Mouse (Mus musculus) WW6 (cell line): ENCODE results near the gene 1700021F05Rik.

ENCODE experiments used
- DNase-seq: peaks from one replicate; pipeline ENCODE4 v3.0.0-alpha.2; 2013; ENCODE audit warnings: low read depth, low spot score

Gene 1700021F05Rik

GRCm38 (mm10) chr10:43540442-43541152 is at the start of gene 1700021F05Rik:
TSS of gene 1700021F05Rik (minus strand) at chr10:43540994.
- peak; percentile 81 for DNase-seq

- DNase-seq: no peak
Measured at GRCm38 (mm10) chr10:43588470-43589177, 47.8 kb upstream of the 1700021F05Rik start.

- DNase-seq: no peak
Measured at GRCm38 (mm10) chr10:43584538-43584937, 43.7 kb upstream of the 1700021F05Rik start.

- DNase-seq: no peak
Measured at GRCm38 (mm10) chr10:43581260-43581659, 40.5 kb upstream of the 1700021F05Rik start.

- peak; percentile 54 for DNase-seq
Measured at GRCm38 (mm10) chr10:43580649-43581078, 39.9 kb upstream of the 1700021F05Rik start.

- no peak for DNase-seq
Measured at GRCm38 (mm10) chr10:43579381-43580261, 38.8 kb upstream of the 1700021F05Rik start.

GRCm38 (mm10) chr10:43578754-43579380 is 38.1 kb upstream of the 1700021F05Rik start:
- DNase-seq: no peak

GRCm38 (mm10) chr10:43578366-43578753 is 37.6 kb upstream of the 1700021F05Rik start:
- DNase-seq: no peak

GRCm38 (mm10) chr10:43577997-43578331 is 37.2 kb upstream of the 1700021F05Rik start, which contains the start of gene Cd24a:
TSS of gene Cd24a (plus strand) at chr10:43578284.
- no peak for DNase-seq

GRCm38 (mm10) chr10:43577299-43577996 is 36.7 kb upstream of the 1700021F05Rik start:
- DNase-seq: no peak

GRCm38 (mm10) chr10:43574956-43575355 is 34.2 kb upstream of the 1700021F05Rik start:
- DNase-seq: no peak

GRCm38 (mm10) chr10:43574352-43574751 is 33.6 kb upstream of the 1700021F05Rik start:
- no peak for DNase-seq

- no peak for DNase-seq
Measured at GRCm38 (mm10) chr10:43561311-43561710, 20.5 kb upstream of the 1700021F05Rik start.

- DNase-seq: no peak
Measured at GRCm38 (mm10) chr10:43560765-43561164, 20.0 kb upstream of the 1700021F05Rik start.

- DNase-seq: no peak
Measured at GRCm38 (mm10) chr10:43559313-43559712, 18.5 kb upstream of the 1700021F05Rik start.

GRCm38 (mm10) chr10:43557630-43558165 is 16.9 kb upstream of the 1700021F05Rik start:
- DNase-seq: no peak

- DNase-seq: peak; percentile 71
Measured at GRCm38 (mm10) chr10:43551388-43551787, 10.6 kb upstream of the 1700021F05Rik start.

- DNase-seq: no peak
Measured at GRCm38 (mm10) chr10:43550923-43551322, 10.1 kb upstream of the 1700021F05Rik start.

GRCm38 (mm10) chr10:43549411-43549810 is 8.6 kb upstream of the 1700021F05Rik start:
- DNase-seq: no peak

- DNase-seq: no peak
Measured at GRCm38 (mm10) chr10:43541153-43541544, 355 bp upstream of the 1700021F05Rik start.
